Mouse (Mus musculus): ENCODE measurements around the gene Msh4.
"Not testable (repeated sequence)": the region's sequence is repeated elsewhere in the genome, so short reads cannot be mapped to it uniquely, and the experiment has no call there.

The Msh4 gene

DNA sequence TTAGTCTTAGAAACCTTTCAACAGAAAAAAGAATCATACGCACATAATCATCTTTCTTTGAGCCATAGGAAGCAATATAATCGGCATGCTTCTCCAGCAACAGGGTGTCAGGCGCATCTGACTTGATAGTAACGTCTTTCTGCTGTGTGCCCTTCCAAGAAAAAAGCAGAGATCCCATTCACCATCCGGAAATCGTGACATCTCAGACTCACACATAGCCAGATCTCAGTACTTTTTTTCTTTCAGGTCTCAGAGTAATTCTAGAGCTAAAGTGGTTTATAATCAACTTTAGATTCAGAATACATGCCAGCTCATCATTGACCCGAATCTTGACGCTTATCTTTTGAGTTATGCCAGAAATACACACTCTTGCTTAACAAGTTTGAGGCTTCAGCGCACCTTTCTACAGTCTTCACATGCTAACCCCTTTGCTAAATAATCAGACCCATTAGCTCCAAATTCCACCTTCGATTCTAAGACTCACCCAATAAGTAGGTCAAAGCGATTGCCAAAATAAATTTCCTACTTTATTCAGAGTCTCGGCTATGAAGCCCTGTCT is 6.0 kb upstream of the Msh4 start:
- in situ Hi-C loops (cut with MboI, MseI), result loop anchor here (25.0 kb wide), 1 partner anchor 1700 kb away; the partner anchor contains the start of genes Dnajb4 and Fubp1

DNA sequence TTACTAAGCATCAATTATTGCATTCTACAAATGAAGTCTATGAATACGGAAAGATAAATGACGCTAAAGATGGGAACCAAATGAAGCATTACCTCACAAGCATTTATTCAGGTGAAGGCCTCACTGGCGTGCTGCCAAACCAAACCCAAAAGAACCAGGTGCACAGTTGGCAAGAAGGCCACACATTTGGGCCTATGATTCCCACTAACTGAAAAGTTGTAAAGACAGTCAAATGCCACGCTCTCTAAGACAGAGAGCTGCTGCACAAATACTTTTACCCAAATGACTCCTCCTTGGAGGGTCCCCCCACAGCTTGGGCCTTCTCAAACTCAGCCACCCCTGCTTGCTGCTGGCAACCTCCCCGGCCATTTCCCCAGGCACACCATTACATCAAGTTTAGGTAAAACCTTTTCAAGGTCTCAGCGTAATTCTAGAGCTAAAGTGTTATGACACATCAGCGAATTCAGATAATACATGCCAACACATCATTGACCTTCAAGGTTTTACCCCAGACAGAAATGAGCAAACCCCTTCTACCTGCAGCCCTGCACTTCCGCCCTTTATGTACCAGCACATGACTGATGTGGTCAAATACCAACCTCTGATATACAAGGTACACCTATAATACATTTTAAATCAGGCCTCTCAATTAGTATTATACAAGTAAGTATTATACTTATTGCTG is 5.4 kb upstream of the Msh4 start:
- in situ Hi-C loops (cut with MboI, MseI), result loop anchor here (25.0 kb wide), 1 partner anchor 1699 kb away; the partner anchor contains the start of genes Dnajb4 and Fubp1

DNA sequence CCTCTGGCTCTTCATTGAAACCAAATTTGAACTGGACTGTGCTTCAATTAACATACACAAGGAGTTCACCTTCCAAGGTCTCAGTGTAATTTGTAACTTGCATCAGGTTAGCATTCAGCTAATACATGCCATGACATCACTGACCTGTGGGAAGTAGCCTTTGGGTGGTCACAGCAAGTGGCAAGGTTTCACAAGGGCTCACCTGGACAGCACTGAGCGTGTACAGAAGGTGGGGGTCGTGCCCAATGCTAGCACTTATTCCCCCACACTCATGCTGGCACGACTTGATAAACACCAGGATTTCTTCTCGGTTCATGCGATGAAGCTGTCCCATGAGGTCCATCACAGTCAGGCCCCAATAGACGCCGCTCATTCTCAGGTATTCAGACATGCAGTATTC is 4.6 kb upstream of the Msh4 start:
- in situ Hi-C loops (cut with MboI, MseI), result loop anchor here (25.0 kb wide), 1 partner anchor 1698 kb away; the partner anchor contains the start of genes Dnajb4 and Fubp1

DNA sequence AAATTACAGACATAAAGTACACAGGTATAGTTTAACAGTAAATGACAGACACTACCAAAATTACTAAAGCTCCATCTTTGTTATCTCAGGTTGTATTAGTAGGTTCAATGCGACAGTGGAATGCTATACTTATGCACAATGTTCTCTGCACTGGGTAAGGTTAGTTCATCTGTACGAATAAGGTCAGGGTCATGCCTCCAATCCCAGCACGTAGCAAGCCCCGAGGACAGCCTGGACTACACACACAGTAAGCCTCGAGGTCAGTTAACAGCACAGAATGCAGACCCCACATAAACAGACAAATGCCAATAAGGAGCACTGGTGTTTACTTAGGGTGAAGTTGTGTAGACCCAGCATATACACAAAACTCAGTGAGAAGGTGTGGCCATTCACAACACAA is 3.0 kb upstream of the Msh4 start:
- in situ Hi-C loops (cut with MboI, MseI), result loop anchor here (25.0 kb wide), 1 partner anchor 1697 kb away; the partner anchor contains the start of genes Dnajb4 and Fubp1

DNA sequence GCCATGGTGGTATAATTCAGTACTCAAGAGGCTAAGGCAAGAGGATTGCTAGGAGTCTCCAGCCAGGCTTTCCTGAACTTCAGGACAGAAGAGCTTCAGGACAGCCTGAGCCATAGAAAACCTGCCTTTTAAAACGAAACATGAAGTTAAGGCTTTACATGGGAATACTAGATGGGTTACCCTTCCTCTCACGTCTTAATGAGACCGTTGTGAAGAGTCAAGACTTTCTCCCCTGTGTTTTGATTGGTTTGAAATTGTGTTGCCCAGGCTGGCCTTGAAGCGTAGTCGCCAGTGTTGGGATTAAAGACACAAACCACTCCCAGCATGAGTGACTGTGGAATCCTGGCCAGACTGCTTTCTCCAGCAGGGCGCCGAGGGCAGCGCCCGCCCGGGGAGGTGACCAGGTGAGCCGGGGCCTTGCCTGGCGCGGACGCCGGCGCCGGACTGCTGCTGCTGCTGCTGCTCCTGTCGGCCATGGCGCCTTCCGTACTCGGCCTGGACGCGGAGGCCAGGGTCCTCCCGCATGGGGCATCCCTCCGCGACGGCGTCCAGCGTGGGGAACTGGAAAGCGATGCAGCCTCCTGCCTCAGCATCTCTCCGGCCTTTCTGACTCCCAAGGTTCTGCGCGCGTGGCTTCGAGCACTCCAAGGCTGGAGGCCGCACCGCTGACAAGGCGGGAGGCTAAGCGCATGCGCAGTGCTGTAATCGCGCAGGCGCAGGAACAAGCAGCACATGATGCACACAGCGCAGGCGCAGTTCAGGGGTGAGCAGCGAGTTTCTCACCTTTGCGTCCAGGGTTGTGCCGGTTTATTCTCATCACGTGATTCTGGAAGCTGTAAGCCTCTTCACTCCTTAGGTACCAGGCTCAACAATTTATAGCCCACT is 445 bp downstream of the Msh4 start:
- in situ Hi-C loops (cut with MboI, MseI), result loop anchor here (25.0 kb wide), 1 partner anchor 1693 kb away; the partner anchor contains the start of genes Dnajb4 and Fubp1

DNA sequence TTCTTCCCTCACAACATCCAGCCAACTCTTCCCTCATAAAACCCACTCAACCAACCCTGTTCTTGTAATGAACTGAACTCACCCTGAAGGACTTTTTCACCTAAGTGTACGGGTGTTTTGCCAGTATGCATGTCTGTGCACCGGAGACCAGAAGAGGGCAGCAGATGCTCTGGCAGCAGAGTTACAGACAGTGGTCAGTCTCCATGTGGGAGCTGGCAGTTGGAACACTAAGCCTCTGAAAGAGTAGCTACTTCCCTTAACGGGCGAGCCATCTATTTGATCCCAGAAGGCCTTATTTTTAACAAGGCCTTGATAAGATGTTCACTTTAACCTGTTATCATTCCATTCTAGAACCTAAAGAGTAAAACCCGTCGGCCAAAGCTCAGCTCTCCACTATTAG is 1.4 kb downstream of the Msh4 start:
- in situ Hi-C loops (cut with MboI, MseI), result loop anchor here (25.0 kb wide), 1 partner anchor 1692 kb away; the partner anchor contains the start of genes Dnajb4 and Fubp1

DNA sequence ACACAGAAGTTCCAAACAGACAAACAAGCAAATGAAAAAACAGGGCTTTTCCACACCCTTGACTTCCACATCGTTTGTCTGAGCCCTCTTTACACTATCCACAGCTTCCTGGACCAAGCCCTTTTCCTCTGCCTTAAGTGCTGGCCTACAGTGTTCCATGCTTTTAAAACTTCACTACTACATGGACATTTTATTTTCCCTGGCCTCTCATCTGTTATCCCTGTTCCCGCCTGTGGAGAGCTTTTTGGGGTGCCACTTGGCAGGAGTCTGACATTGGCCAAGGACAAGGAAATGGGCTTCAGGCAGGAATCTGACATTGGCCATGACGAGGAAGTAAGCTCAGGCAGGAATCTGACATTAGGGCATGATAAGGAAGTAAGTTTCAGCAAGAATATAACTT is 3.3 kb downstream of the Msh4 start:
- in situ Hi-C loops (cut with MboI, MseI), result loop anchor here (25.0 kb wide), 1 partner anchor 1690 kb away; the partner anchor contains the start of genes Dnajb4 and Fubp1

DNA sequence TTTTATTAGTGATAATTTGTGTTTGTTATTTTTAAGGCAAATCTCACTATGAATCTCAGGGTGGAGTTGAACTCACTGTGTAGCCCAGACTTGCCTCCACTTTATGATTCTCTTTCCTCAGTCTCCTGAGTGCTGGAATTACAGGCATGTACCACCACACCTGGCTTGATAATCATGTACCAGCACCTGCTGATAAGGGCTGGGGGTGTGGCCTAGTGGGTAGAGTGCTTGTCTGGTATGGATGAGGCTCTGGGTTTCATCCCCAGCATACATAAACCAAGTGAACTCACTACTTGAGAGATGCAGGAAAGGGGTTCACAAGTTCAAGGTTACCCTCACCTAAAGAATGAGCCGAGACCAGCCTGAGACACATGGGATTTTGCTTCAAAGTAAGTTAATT is 4.0 kb downstream of the Msh4 start:
- in situ Hi-C loops (cut with MboI, MseI), result loop anchor here (25.0 kb wide), 1 partner anchor 1690 kb away; the partner anchor contains the start of genes Dnajb4 and Fubp1

DNA sequence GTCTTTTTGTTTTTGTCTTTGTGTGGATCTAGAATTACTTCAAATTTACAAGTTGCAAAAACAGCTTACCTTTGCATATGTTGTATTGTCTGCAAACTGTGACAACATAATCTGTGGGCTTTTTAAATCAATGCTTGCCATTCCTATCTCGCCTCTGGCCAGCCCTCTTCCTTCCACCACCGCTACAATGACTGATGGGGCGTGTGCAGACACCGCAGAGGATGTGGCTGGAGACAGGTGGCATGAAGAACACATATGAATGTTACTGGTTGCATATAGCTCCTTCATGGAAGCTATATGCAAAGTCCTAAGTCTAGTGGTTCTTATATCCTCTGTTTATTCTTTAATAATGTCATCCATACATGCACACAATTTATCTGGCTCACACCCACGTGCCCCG is 8.7 kb downstream of the Msh4 start:
- in situ Hi-C loops (cut with MboI, MseI), result no loop called here

DNA sequence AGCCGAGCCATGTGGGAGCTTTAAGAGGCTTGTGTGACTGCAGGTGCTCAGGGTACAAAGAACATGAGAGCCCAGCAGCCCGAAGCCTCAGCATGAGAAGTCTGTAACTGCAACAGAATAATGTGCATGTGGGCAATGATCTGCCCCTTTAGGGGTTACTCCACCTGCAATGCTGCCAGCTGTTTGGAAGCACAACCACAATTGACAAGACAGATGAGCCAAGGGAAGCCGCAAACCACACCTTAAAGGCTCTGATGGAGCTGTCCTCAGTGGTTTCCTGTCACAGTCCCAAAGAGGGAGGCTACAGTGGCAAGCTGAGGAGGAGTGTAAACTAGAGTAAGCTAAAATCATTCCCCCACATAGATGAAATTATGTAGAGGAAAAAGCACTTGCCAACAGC is 10.5 kb downstream of the Msh4 start:
- in situ Hi-C loops (cut with MboI, MseI), result no loop called here

DNA sequence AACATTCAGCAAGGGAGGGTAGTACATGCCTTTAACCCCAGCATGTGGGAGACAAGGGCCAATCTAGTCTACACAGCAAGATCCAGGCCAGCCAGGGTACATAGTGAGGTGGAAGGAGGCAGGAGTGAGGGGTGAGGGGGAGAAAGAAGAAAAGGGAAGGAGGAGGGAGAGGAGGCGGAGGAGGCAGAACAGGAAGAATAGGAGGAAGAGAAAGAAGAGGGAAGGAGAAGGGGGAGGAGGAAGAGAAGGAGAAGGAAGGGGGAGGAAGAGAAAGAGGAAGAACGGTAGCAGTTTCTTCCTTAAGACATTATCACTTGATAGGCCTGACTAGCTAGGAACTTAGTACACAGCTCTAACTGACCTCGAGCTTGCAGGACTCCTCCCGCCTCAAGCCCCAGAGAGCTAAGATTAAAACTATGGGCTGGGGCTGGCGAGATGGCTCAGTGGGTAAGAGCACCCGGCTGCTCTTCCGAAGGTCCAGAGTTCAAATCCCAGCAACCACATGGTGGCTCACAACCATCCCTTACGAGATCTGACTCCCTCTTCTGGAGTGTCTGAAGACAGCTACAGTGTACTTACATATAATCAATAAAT is 16.7 kb downstream of the Msh4 start:
- in situ Hi-C loops (cut with MboI, MseI), result no loop called here

DNA sequence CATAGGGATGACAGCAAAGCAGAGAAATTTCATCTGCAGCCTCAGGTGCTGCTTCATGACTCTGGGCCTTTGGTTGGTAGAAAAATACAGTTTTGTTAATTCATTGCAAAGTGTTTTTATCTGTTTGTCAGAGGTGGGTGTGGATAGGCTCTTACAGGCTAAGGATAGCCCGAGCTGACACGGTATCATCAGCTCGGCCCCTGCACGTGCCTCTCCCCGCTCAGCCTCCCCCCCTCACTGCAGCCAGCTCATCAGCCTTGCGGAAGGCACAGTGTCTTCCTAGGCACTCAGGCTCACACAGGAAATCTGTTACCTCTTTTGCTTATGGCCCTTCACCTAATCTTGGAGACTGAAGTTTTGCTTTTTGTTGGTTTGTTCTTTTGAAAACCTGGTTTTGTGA is 17.8 kb downstream of the Msh4 start:
- in situ Hi-C loops (cut with MboI, MseI), result no loop called here

DNA sequence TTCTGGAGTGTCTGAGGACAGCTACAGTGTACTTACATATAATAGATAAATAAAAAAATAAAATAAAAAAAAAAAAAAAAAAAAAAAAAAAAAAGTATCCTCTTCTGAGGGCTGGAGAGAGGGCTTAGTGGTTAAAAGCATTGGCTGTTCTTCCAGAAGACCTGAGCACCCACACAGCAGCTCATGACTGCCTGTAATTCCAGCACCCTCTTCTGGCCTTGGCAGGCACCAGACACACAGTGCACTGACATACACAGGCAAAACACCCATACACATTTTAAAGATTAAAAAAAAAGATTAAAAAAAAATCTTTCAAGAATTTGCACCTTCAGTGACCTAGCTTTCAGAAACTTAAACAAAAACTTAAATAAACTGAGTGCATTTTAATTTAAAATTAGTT is 19.6 kb downstream of the Msh4 start:
- in situ Hi-C loops (cut with MboI, MseI), result no loop called here

DNA sequence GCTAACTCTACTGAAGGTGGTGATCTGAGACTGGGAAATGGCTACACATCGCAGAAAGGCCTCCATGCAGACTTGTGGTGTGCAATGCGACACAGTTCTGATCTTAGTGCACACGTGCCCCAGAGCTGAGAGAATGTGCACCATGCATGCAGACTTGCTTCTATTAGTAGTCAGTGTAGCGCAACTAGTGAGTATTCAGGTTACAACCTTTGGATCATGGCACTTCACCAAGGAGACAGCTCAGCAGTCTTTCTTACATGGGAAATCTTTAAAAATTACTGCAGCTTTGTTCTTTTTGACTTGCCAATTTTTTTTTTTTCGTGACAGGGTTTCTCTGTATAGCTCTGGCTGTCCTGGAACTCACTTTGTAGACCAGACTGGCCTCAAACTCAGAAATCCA is 34.5 kb downstream of the Msh4 start:
- in situ Hi-C loops (cut with MboI, MseI), result no loop called here

DNA sequence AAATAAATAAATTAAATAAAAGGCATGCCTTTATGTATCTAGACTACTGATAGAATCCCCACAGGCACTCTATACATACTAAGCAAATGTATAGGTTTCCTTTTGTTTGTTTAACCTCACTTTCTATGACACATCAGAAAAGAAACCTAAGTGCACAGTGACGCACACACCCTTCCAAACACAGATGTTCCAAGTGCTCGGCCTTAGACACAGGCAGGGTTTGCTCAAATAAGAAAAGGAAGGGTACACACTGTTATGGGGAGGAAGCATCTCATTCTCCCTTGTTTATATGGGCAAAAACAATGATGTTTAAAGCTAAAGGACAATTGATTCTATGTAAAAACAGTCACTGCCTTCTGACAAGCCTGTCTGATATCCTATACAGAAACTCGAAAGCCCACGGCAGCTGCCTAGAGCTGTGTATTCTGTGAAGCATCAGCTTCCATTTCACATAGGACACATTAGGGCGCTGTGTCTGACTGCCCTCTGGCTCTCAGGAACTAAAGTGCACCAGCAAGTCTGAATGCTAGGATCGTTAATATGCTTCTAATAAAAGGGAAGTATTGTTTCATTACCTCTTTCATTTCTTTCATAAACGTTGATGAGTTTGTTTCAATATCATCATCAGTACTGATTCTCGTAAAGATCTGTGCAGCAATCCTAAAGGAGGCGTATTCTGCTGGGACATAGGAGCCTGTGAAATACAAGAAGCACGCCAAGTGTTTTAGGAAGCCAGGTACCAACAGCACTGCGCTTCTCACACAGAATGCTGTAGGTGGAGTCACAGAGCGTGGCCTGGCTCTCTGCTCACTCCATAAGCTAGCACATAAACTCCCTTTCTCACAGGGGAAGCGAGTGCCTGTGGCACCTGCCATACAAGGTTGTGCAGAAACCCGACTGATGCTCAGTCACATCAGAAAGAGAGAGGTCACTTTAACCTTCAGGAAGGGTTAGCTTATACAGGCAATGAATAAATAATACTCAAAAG is 38.5 kb downstream of the Msh4 start:
- in situ Hi-C loops (cut with MboI, MseI), result no loop called here

DNA sequence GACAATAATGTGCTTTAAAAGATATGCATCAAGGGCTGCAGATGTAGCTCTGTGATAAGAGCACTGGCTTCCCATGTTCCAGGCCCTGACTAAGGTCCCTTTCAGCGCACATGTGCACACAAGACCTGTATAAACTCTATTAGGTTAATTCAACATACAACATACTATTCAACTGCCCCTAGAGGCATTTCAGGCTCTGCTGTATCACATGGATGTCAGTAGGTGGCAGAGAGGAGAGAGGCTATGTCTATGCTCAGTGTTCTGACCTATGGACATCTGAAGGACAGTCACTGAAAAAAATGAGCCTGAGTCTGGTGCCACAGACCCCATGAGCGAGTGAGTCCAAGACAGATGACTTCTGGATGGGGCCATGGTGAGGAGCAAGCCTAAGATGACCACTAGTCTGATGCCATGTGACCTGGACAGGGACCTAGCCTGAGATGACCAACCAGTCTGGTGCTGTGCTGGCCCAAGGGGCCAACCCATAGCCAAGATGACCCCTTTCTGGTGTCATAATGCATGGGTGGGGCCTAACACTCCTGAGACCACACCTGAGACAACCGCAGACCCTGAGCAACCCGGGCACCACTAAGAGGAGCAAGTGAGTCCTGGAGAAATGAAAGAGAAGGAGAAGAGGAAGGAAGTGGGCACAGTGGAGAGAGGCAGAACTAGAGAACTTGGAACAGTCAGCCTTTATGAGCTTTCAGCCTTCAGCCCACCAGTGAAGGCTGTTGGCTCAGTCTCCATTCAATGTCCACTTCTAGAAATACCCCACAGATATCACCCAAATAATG is 41.1 kb downstream of the Msh4 start:
- in situ Hi-C loops (cut with MboI, MseI), result no loop called here

DNA sequence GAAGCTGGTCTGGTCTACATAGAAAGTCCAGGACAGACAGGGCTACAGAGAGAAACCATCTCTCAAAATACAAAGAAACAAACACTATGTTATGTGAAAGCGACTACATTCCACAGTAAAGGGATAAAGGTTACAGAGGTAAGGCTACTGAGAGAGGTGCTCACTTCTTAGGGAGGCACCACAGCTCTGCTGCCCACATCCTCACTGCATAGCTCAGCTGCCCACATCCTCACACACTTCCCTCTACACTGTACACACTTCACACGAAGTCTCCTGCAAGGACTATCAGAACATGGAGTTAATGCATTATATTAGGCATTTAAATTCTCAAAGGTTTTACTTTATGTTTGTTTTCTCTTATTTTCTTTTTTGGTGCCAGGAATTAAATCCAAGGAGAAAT is 42.1 kb downstream of the Msh4 start:
- in situ Hi-C loops (cut with MboI, MseI), result no loop called here

DNA sequence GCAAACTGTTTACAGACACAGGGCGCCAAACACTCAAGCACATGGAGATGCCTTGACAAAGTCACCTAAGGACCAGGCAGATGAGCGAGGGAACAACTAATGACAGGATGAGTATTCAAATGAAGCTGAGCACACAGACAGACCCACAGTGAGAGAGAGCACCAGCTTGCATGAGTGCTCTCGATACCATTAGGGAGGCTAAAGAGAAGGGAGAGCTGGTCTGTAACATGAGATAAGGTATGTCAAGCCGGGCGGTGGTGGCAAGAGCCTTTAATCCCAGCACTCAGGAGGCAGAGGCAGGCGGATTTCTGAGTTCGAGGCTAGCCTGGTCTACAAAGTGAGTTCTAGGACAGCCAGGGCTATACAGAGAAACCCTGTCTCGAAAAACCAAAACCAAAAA is 45.5 kb downstream of the Msh4 start:
- in situ Hi-C loops (cut with MboI, MseI), result not testable (repeated sequence)

DNA sequence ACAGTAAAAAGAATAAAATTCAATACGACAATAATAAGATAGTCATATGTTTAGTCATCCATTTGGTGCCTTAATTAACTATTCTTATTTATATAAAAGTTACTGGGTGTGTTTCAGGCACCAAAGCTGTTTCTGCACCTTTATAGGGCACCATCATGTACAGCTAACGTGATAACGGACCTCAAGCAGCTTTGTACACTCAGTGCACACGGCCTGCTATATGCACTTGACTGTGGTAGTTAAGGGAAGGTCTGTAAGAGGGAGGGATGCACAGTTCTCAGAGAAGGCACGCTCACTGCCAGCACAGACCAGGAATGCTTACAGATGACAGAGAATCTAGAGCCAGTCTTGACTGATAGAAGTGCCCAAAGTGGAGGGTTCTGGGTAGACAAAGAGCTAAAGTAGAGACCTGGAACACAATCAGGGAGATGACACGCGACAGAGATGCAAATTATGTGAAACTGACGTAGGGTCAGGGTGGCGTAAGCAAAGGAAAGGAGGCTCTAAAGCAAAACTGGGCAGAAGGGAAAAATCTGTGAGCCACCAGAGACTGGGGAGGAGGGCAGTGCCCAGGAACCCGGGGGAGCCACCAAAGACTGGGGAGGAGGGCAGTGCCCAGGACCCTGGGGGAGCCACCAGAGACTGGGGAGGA is 47.5 kb downstream of the Msh4 start:
- in situ Hi-C loops (cut with MboI, MseI), result no loop called here
